In genomic region chr16:56486461-56486860, GRCm38 (mm10) we compare ENCODE assay signal across 8 mouse cellular contexts. TPM values are rescaled to one million over a fixed set of nuclear protein-coding genes. Genes with fewer than 3 reads are reported as not detected.
DNase-seq lines count a peak whose midpoint lies in the region; ATAC-seq and TF ChIP-seq lines count a peak whose summit lies in the region.
"Had no signal": no experiment of that assay in that cellular context is flagged by ENCODE, and none has a peak within 500 bp of the region (broad histone marks: within the 10 kb centered on the region; RNA-seq: fewer than 3 reads in every experiment).

No protein-coding gene starts in this region.

- no peaks in the 10 kb centered on the region for H3K9me3 ChIP-seq in kidney, embryonic 16.5 days (ENCODE audit: low read length)
- H3K9me3 ChIP-seq: embryonic facial prominence, embryonic 15.5 days had no signal

- H3K9ac ChIP-seq in kidney, embryonic 16.5 days (replicated peaks; ENCODE audit: low read length), result no peak overlapping the region
- H3K9ac ChIP-seq: embryonic facial prominence, embryonic 15.5 days had no signal

- intact Hi-C loops in heart, postnatal 10 days (cut with DNase I), result no loop called here

- H3K4me3 ChIP-seq in kidney, adult 2 months (ENCODE audit: insufficient read depth, low read depth, low read length), result no peak overlapping the region
- no peak overlapping the region for H3K4me3 ChIP-seq in kidney, embryonic 16.5 days (ENCODE audit: low read length)
- H3K4me3 ChIP-seq: embryonic facial prominence, embryonic 15.5 days had no signal

- H3K4me1 ChIP-seq in kidney, adult 2 months (ENCODE audit: control insufficient read depth, insufficient read depth, low read length), result no peaks in the 10 kb centered on the region
- no peaks in the 10 kb centered on the region for H3K4me1 ChIP-seq in kidney, embryonic 16.5 days (ENCODE audit: insufficient read depth, low read length)
- H3K4me1 ChIP-seq: embryonic facial prominence, embryonic 15.5 days had no signal

- no peak overlapping the region for H3K27ac ChIP-seq in kidney, adult 2 months (ENCODE audit: insufficient read depth, low read depth, low read length)
- no peak overlapping the region for H3K27ac ChIP-seq in kidney, embryonic 16.5 days (ENCODE audit: low read length)
- H3K27ac ChIP-seq: embryonic facial prominence, embryonic 15.5 days had no signal

- no peaks in the 10 kb centered on the region for H3K27me3 ChIP-seq in kidney, adult 2 months (replicated peaks; ENCODE audit: control insufficient read depth, insufficient read depth, low read length)
- no peaks in the 10 kb centered on the region for H3K27me3 ChIP-seq in kidney, embryonic 16.5 days (ENCODE audit: insufficient read depth, low read length)
- H3K27me3 ChIP-seq: embryonic facial prominence, embryonic 15.5 days had no signal

- ATAC-seq in kidney, embryonic 16.5 days (ENCODE audit: low FRiP score, low TSS enrichment), result no peak

- DNase-seq in kidney, adult 2 months, result peak; percentile 76
- peak; percentile 34 to 57 for DNase-seq in cerebellum, postnatal 25 days
- DNase-seq in heart, postnatal 10 days, result peak; percentile 80 to 84
- DNase-seq in lung, postnatal 25 days (ENCODE audit: low spot score), result peak; percentile 70
- DNase-seq in right cerebral cortex, postnatal 4 days, result no peak
- DNase-seq in c-Kit-positive CD71-positive TER-119-positive erythroid progenitor cells, embryonic 14.5 days (ENCODE audit: low spot score), result no peak

- no peaks in the 10 kb centered on the region for H3K36me3 ChIP-seq in kidney, adult 2 months (ENCODE audit: control insufficient read depth, insufficient read depth, low read length)
- H3K36me3 ChIP-seq in kidney, embryonic 16.5 days (ENCODE audit: insufficient read depth, low read length), result no peaks in the 10 kb centered on the region
- H3K36me3 ChIP-seq: embryonic facial prominence, embryonic 15.5 days had no signal

- no peak for TF ChIP-seq CTCF in kidney, adult 2 months (conservative IDR thresholded peaks at IDR 0.05; ENCODE audit: insufficient read depth, insufficient read length, low read depth, low read length)

- H3K4me2 ChIP-seq in kidney, embryonic 16.5 days (replicated peaks; ENCODE audit: low read depth, low read length), result no peak overlapping the region
- H3K4me2 ChIP-seq: embryonic facial prominence, embryonic 15.5 days had no signal

- TF ChIP-seq POLR2A in kidney, adult 2 months (IDR thresholded peaks at IDR 0.05; ENCODE audit: low read depth, low read length), result no peak

- 54% methylated on average over 4 of the region's 4 CpGs for WGBS in kidney, adult 2 months
- 54% methylated on average over 4 of the region's 4 CpGs for WGBS in kidney, embryonic 16.5 days

RNA-seq across cellular contexts. Expression of gene Abi3bp, which starts 8.8 kb away (rescaled TPM):
- polyA plus RNA-seq in kidney, adult 2 months (2012; rRNA removed), result 4.5 and 5.2 TPM in 2 replicates
- 3.8 and 4.2 TPM in 2 replicates for polyA plus RNA-seq in kidney, embryonic 16.5 days (2015; fragmentation: Nextera tagmentation; extraction: Ambion mirVana)
- total RNA-seq in heart, postnatal 10 days (2021), result 10 to 100 TPM in 1 of 2 experiments, 1 to 10 TPM in 1; 9.7 to 10.1 TPM

Comparison
In these comparisons a context has a peak if more than half of its experiments do, and no peak if none do; other contexts are left out.
1. DNase-seq: peak in kidney, adult 2 months (single experiment), cerebellum, postnatal 25 days (2 of 2), heart, postnatal 10 days (2 of 2) and lung, postnatal 25 days (single experiment); none in right cerebral cortex, postnatal 4 days (single experiment) and c-Kit-positive CD71-positive TER-119-positive erythroid progenitor cells, embryonic 14.5 days (single experiment).